Mouse (Mus musculus) forebrain, embryonic 16.5 days (tissue): Measurements from ENCODE around the gene Sec22b. TPM values are rescaled to one million over a fixed set of nuclear protein-coding genes. Genes with fewer than 3 reads are reported as not detected.

Experiments
- ATAC-seq: fragments of 200-750 bp; cut with Nextera tagmentation; 2 replicates; pipeline ENCODE4 v1.8.0; 2017; ENCODE audit warnings: mild to moderate bottlenecking, moderate library complexity
- H3K27ac ChIP-seq: fragments of 300-500 bp; sonication (generic); 2 replicates; pipeline ENCODE4 v1.5.1; 2014; ENCODE audit warnings: low read length, control low read depth
- H3K27me3 ChIP-seq: fragments of 300-500 bp; sonication (generic); replicated peaks from 2 replicates; pipeline ENCODE4 v1.6.1; 2014; ENCODE audit warnings: low read length; ENCODE audit not compliant: control insufficient read depth, insufficient read depth
- H3K36me3 ChIP-seq: fragments of 300-500 bp; sonication (generic); 2 replicates; pipeline ENCODE4 v1.6.1; 2014; ENCODE audit not compliant: control insufficient read depth, insufficient read depth
- H3K4me1 ChIP-seq: fragments of 300-500 bp; sonication (generic); replicated peaks from 2 replicates; pipeline ENCODE4 v1.6.1; 2014; ENCODE audit warnings: low read length; ENCODE audit not compliant: control insufficient read depth, insufficient read depth
- H3K4me2 ChIP-seq: fragments of 300-500 bp; sonication (generic); 2 replicates; pipeline ENCODE4 v1.6.1; 2014; ENCODE audit warnings: mild to moderate bottlenecking, low read length, control low read depth
- H3K4me3 ChIP-seq: fragments of 300-500 bp; sonication (generic); replicated peaks from 2 replicates; pipeline ENCODE4 v1.5.1; 2014; ENCODE audit warnings: mild to moderate bottlenecking, low read length, control low read depth
- H3K9ac ChIP-seq: fragments of 300-500 bp; sonication (generic); replicated peaks from 2 replicates; pipeline ENCODE4 v1.6.1; 2014; ENCODE audit warnings: low read depth, low read length, control low read depth
- H3K9me3 ChIP-seq: fragments of 300-500 bp; sonication (generic); 2 replicates; pipeline ENCODE4 v1.6.1; 2016; ENCODE audit warnings: low read length; ENCODE audit not compliant: control insufficient read depth
- WGBS: fragments of 180-500 bp; shearing (Covaris S2); extraction: QIAGEN DNeasy Blood & Tissue Kit; methylation state at CpG from one replicate; pipeline ENCODE4 v1.1.7; 2014; 5-methylcytosine and 5-hydroxymethylcytosine counted together
- polyA plus RNA-seq: library from polyadenylated mRNA; unstranded; fragments of >200 nt; fragmentation: Nextera tagmentation; extraction: Ambion mirVana; gene quantifications from 2 replicates; pipeline ENCODE4 v1.2.1, GENCODE M21; 2015

Gene Sec22b
- polyA plus RNA-seq, 1 experiment from 2014 or later: 108 TPM

DNA sequence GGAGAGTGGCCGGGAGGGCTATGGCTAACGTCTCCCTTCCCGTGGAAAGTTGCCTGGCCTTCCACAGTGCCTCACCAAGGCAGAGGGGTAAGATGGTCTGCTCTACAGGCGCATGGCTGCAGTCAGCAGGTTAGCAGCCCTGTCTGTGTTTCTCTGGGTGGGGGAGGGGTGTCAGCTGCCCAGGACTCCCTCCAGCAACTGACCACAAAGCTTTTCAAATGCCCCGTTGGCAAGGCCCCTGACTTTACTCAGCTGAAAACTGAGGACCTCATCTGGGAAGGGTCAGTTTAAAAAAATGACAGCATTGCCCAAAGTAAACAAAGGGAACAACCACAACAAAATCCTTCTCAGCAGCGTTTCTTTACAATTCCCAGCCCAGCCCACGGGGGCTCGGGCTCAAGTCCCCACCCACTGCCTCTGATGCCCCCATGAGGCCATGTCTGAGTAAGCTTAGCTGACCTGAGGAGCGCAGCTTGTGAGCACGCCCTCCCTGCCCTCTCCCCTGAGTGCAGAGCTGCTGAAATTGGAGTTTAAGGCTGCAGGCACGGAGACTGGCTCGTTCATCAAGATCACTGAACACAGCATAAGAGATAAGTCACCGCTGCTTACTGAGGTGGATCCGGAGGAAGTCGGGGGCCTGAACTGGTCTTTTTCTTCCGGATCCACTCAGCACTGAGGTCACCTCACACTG lies 41.4 kb downstream of the Sec22b start:
- no peak for ATAC-seq
- Histone ChIP-seq H3K9me3 (no peaks in the 10 kb centered on the region), H3K36me3 (no peaks in the 10 kb centered on the region), H3K4me3 (no peak overlapping the region), H3K27ac (no peak overlapping the region), H3K4me1 (peaks cover 34% of the 10 kb centered on the region), H3K9ac (peak overlapping the region; percentile 33; the same call in 1 of the 2 replicates), H3K4me2 (peak overlapping the region; percentile 34), H3K27me3 (no peaks in the 10 kb centered on the region)
- WGBS: 12% methylated on average over 16 of the region's 16 CpGs

DNA sequence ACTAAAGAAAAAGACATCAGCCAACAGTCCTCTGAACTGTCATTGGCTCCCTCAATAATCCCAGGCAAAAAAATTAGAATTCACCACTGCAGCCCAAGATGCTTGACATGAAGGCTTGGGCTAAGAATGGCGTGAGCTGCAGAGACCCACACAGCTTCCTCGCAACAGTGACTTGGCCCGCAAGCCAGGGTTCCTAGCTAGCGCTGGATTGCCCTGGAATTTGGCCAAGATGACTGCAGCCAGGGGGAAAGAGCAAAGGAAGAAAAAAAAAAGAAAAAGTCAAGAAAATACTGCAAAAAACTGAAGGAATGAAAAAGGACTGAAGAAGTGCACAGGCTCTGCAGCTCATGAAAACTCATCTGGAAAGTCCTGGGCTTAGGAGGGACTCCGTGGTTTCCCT lies 43.5 kb downstream of the Sec22b start:
- no peak overlapping the region for H3K9ac ChIP-seq
- H3K27ac ChIP-seq: no peak overlapping the region
- no peak for ATAC-seq
- H3K27me3 ChIP-seq: no peaks in the 10 kb centered on the region
- 60% methylated on average over 5 of the region's 5 CpGs for WGBS
- no peak overlapping the region for H3K4me3 ChIP-seq
- no peak overlapping the region for H3K4me2 ChIP-seq
- H3K4me1 ChIP-seq: peaks cover 25% of the 10 kb centered on the region
- no peaks in the 10 kb centered on the region for H3K9me3 ChIP-seq
- no peaks in the 10 kb centered on the region for H3K36me3 ChIP-seq

GRCm38 (mm10) chr3:97946439-97946838 lies 45.4 kb downstream of the Sec22b start:
- ATAC-seq: no peak
- peaks cover 11% of the 10 kb centered on the region for H3K4me1 ChIP-seq
- no peak overlapping the region for H3K4me3 ChIP-seq
- no peaks in the 10 kb centered on the region for H3K9me3 ChIP-seq
- no peak overlapping the region for H3K4me2 ChIP-seq
- H3K9ac ChIP-seq: no peak overlapping the region
- no peak overlapping the region for H3K27ac ChIP-seq
- no peaks in the 10 kb centered on the region for H3K27me3 ChIP-seq
- 43% methylated on average over 4 of the region's 4 CpGs for WGBS
- H3K36me3 ChIP-seq: no peaks in the 10 kb centered on the region

- no peak overlapping the region for H3K9ac ChIP-seq
- ATAC-seq: no peak
- H3K4me3 ChIP-seq: no peak overlapping the region
- H3K27me3 ChIP-seq: no peaks in the 10 kb centered on the region
- H3K4me2 ChIP-seq: no peak overlapping the region
- no peak overlapping the region for H3K27ac ChIP-seq
- WGBS: 84% methylated on average over 2 of the region's 2 CpGs
- peaks cover 3% of the 10 kb centered on the region; the same call in 1 of the 2 replicates for H3K9me3 ChIP-seq
- H3K4me1 ChIP-seq: no peaks in the 10 kb centered on the region
- no peaks in the 10 kb centered on the region for H3K36me3 ChIP-seq
These were observed 47.5 kb downstream of the Sec22b start for GRCm38 (mm10) chr3:97948518-97948917.

DNA sequence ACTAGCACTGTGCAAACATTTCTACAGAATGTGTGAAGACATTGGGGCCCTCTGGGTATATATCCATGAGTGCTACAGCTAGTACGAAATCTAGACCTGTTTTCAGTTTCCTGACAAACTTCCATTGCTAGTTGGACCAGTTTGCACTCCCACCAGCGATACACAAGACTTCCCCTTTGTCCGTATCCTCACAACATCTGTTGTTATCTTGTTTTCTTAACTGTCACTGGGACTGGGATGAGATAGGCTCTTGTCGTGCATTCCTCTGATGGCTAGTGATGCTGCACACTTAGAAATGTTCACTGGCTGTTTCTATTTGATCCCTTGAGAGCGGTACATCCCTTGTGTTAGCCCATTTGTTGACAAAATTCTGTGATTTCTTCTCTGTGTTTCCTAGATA lies 49.0 kb downstream of the Sec22b start:
- Histone ChIP-seq H3K36me3 (no peaks in the 10 kb centered on the region), H3K27ac (no peak overlapping the region), H3K4me1 (no peaks in the 10 kb centered on the region), H3K4me2 (no peak overlapping the region), H3K4me3 (no peak overlapping the region), H3K9me3 (peaks cover 7% of the 10 kb centered on the region), H3K9ac (no peak overlapping the region), H3K27me3 (no peaks in the 10 kb centered on the region)
- ATAC-seq: no peak
- WGBS: 77% methylated on average over 5 of the region's 5 CpGs

DNA sequence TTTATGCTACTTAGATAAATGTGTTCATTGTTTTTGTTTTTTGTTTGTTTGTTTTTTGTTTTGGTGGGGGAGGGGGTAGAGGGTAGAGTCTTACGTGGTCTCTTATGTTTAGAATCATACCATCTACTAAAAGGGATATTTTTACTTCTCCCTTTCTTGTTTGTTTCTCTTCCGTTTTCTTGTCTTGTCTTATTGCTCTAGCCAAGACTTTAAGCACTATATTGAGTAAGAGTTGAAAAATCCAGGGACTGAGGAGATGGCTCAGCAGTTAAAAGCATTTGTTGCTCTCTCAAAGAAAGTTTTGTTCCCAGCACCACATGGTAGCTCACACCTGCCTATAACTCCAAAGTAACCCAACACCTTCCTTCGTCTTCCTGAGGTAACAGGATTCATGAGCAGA lies 50.1 kb downstream of the Sec22b start:
- H3K9ac ChIP-seq: no peak overlapping the region
- no peak overlapping the region for H3K4me2 ChIP-seq
- no peak overlapping the region for H3K4me3 ChIP-seq
- H3K36me3 ChIP-seq: no peaks in the 10 kb centered on the region
- no peaks in the 10 kb centered on the region for H3K27me3 ChIP-seq
- no peak for ATAC-seq
- peaks cover 7% of the 10 kb centered on the region for H3K9me3 ChIP-seq
- H3K4me1 ChIP-seq: no peaks in the 10 kb centered on the region
- 85% methylated on average over 3 of the region's 3 CpGs for WGBS
- no peak overlapping the region for H3K27ac ChIP-seq

GRCm38 (mm10) chr3:97953196-97953595 lies 52.2 kb downstream of the Sec22b start:
- WGBS: 79% methylated on average over 2 of the region's 2 CpGs
- no peak for ATAC-seq
- H3K27me3 ChIP-seq: no peaks in the 10 kb centered on the region

GRCm38 (mm10) chr3:97956322-97956721 lies 55.3 kb downstream of the Sec22b start:
- H3K27ac ChIP-seq: no peak overlapping the region
- ATAC-seq: no peak
- no peak overlapping the region for H3K4me3 ChIP-seq
- no peak overlapping the region for H3K4me2 ChIP-seq
- WGBS: 49% methylated on average over 6 of the region's 6 CpGs
- peaks cover 7% of the 10 kb centered on the region for H3K9me3 ChIP-seq
- no peaks in the 10 kb centered on the region for H3K36me3 ChIP-seq
- no peak overlapping the region for H3K9ac ChIP-seq
- H3K27me3 ChIP-seq: no peaks in the 10 kb centered on the region
- H3K4me1 ChIP-seq: no peaks in the 10 kb centered on the region

More at GRCm38 (mm10) chr3:97953196-97953595, 52.2 kb downstream of the Sec22b start:
- no peaks in the 10 kb centered on the region for H3K4me1 ChIP-seq
- H3K4me3 ChIP-seq: no peak overlapping the region
- no peak overlapping the region for H3K27ac ChIP-seq
- H3K9ac ChIP-seq: no peak overlapping the region
- H3K36me3 ChIP-seq: no peaks in the 10 kb centered on the region
- peaks cover 7% of the 10 kb centered on the region for H3K9me3 ChIP-seq
- no peak overlapping the region for H3K4me2 ChIP-seq

DNA sequence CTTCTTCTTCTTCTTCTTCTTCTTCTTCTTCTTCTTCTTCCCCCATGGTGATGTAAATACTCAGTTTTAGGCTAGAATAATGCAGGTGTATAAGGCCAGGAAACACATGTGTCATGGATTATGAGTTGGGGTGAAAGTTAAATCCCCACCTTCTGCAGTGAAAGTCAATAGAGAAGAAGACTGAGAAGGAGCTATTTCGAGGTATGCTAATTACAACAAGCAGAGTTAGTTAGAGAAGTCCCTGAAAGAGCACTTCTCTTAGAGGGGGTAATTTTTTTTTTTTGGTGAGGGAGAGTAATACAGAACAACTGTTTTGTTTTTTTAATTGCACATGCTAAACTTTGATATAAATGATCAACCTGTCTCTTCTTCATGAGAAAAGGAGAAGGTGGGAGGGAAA lies 55.9 kb downstream of the Sec22b start:
- WGBS: 55% methylated on average over 1 of the region's 1 CpGs

More for the DNA sequence above, 55.9 kb downstream of the Sec22b start:
- Histone ChIP-seq H3K4me3 (no peak overlapping the region), H3K27ac (no peak overlapping the region), H3K36me3 (no peaks in the 10 kb centered on the region), H3K9me3 (peaks cover 7% of the 10 kb centered on the region), H3K4me1 (no peaks in the 10 kb centered on the region), H3K9ac (no peak overlapping the region), H3K27me3 (no peaks in the 10 kb centered on the region), H3K4me2 (no peak overlapping the region)
- no peak for ATAC-seq
